Mouse (Mus musculus) cerebellum, adult 2 months (tissue): Measurements from ENCODE around the gene Gm29776. TPM values are rescaled to one million over a fixed set of nuclear protein-coding genes. Genes with fewer than 3 reads are reported as not detected.
A peak's percentile ranks its signal among the peaks of the same experiment; 100 is the strongest.

Experiments used
- DNase-seq, 2 experiments: peaks; one replicate each; pipeline ENCODE4 v3.0.0; 2021
- H3K27ac ChIP-seq: fragments of 200-500 bp; 2 replicates; pipeline ENCODE4 v1.5.1; 2012; ENCODE audit warnings: low read length, control low read depth, inconsistent platforms; ENCODE audit not compliant: insufficient read depth
- H3K27me3 ChIP-seq: fragments of 200-500 bp; 2 replicates; pipeline ENCODE4 v1.6.1; 2012; ENCODE audit warnings: inconsistent platforms, mild to moderate bottlenecking, low read length, moderate library complexity; ENCODE audit not compliant: control insufficient read depth, insufficient read depth
- H3K4me1 ChIP-seq: fragments of 200-500 bp; 2 replicates; pipeline ENCODE4 v1.6.1; 2011; ENCODE audit warnings: low read length; ENCODE audit not compliant: control insufficient read depth, insufficient read depth
- H3K4me3 ChIP-seq: fragments of 200-500 bp; replicated peaks from 2 replicates; pipeline ENCODE3; 2011; ENCODE audit warnings: mild to moderate bottlenecking, low read depth, low read length, control low read depth; ENCODE audit not compliant: insufficient read depth
- CTCF ChIP-seq: fragments of 200-500 bp; IDR thresholded peaks from 2 replicates; pipeline ENCODE4 v1.5.1; 2011; ENCODE audit warnings: low read depth, mild to moderate bottlenecking, control low read depth, low read length, moderate library complexity, borderline replicate concordance; ENCODE audit not compliant: insufficient read depth
- POLR2A ChIP-seq: fragments of 200-500 bp; IDR thresholded peaks from 2 replicates; pipeline ENCODE4 v1.6.1; 2011; ENCODE audit warnings: low read length, control low read depth, borderline replicate concordance; ENCODE audit not compliant: insufficient read depth
- WGBS: fragments of 180-500 bp; shearing (Covaris S2); methylation state at CpG from one replicate; pipeline ENCODE4 v1.1.7; 2018; 5-methylcytosine and 5-hydroxymethylcytosine counted together
- polyA plus RNA-seq: library from polyadenylated mRNA; depleted of rRNA; stranded (reverse); fragments of >200 nt; gene quantifications from 2 replicates; pipeline ENCODE4 v1.2.3, GENCODE M21; 2012; rRNA removed

The Gm29776 gene
- polyA plus RNA-seq, 1 experiment = 0.03 TPM

DNA sequence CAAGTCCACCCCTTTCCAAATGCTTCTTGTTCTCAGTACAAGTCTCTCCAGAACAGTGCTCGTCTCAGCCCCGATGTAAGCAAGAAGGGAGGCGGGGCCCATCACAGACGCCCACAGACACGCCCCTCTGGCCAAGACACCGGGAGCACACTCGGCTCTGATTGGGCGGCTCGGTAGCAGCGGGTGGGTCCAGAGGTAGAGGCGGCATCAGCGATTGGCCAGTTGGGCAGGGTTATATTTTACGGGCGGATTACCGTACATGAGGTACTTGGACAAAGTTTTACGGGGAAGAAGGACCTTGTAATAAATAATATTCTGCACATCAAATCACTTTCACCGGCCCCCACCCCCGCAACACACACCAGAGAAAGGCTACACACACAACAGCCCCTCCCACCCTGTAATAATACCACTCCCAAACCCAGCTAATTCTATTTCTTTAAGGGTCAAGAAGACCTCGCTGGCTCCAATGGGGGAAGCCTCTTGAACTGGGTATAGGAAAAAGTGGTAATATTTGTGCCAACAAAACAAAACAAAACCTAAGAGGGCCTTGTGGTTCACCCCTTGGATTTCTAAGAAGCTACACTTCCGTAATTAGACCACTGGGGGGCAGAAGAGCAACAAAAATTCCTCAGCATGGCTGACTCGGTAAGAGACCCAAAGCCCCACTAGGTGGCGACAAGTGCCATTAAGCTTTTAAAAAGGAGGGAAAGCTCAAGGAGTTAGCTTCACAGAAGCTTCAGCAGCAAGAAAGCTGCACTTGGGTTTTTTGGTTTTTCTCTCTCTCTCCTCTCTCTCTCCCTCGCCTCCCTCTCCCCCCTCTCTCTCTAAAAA, 47.8 kb downstream of the Gm29776 start:
- H3K4me1 ChIP-seq = peaks cover 14% of the 10 kb centered on the region
- WGBS = 56% methylated on average over 23 of the region's 23 CpGs
- no peak overlapping the region for H3K27ac ChIP-seq
- DNase-seq = peak; percentile 82 to 83
- no peaks in the 10 kb centered on the region for H3K27me3 ChIP-seq
- TF ChIP-seq POLR2A (no peak), CTCF (peak; percentile 94)
- H3K4me3 ChIP-seq = no peak overlapping the region

DNA sequence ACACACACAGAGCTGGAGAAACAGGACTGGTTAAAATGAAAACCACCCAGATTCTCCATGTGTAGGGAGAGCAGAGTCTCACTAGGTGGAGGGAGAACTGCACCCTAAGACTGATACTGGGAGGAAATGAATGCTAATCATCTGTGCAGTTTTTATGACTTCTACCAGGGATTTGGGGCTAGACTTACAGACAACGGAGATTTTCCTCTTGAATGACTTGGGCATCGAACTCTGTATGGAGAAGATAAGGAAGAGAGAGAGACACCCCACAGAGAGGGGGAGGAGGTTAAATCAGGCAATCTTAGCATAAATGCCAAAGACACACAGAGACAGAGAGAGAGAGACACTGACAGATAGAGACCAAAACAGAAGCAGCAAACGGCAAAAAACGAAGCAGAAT, 50.7 kb downstream of the Gm29776 start:
- no peak for TF ChIP-seq POLR2A
- no peak for TF ChIP-seq CTCF

DNA sequence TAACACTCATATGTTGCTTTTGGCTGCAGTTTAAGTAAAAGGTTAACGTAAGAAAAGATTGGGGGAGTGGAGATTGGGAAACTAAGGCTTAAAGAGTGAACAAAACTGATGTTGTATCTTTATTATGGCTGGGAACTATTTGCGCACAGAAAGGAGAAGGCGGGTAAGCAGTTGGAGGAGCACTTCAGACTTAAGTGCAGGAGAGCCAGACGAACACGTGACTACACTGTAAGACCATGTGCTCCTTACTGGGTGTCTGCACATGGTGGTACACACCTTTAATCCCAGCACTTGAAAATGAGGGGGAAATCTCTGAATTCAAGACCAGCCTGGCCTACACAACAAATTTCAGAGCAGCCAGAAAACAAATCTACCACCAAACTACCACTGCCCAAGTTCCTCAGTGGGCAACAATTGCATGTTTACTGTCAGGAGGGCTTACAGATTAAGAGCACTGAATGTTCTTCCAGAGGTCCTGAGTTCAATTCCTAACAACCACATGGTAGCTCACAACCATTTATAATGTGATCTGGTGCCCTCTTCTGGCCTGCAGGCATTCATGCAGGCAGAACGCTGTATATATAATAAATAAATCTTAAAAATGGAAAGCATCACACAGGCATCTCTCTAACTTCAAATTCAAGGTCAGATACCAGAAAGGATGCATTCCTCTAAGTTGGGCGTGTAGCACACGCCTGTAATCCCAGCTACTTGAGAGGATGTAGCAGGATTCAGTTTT, 51.6 kb downstream of the Gm29776 start:
- Histone ChIP-seq H3K27ac (no peak overlapping the region), H3K4me3 (no peak overlapping the region), H3K4me1 (peaks cover 11% of the 10 kb centered on the region), H3K27me3 (no peaks in the 10 kb centered on the region)
- 90% methylated on average over 8 of the region's 8 CpGs for whole genome bisulfite sequencing
- TF ChIP-seq CTCF (no peak), POLR2A (no peak)
- DNase-seq = no peak

More for the DNA sequence above, 50.7 kb downstream of the Gm29776 start:
- no peak overlapping the region for H3K4me3 ChIP-seq
- WGBS = 49% methylated on average over 4 of the region's 4 CpGs
- peaks cover 11% of the 10 kb centered on the region for H3K4me1 ChIP-seq
- no peaks in the 10 kb centered on the region for H3K27me3 ChIP-seq
- H3K27ac ChIP-seq = no peak overlapping the region
- DNase-seq = no peak

DNA sequence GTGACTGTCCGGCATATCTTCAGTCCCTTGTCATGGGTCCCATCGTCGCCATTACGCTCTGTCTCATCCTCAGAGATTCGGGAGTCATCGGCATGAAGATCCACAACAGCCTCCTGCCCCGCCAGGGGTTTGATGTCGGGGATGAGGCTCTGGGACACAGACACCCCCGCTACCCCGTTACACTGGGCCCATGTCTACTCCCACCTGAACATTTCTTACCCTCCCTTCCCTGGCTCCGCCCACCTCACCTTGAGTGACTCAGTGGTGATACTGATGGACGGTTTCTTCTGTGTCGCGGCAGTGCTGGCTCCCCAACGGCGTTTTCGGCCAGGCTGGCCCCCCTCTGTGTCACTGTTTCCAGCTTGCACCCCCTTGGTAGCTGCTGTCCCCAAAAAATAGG, 52.2 kb downstream of the Gm29776 start:
- WGBS = 93% methylated on average over 17 of the region's 17 CpGs
- no peak for DNase-seq
- no peaks in the 10 kb centered on the region for H3K27me3 ChIP-seq
- no peak overlapping the region for H3K27ac ChIP-seq
- no peak overlapping the region for H3K4me3 ChIP-seq
- H3K4me1 ChIP-seq = peaks cover 11% of the 10 kb centered on the region
- TF ChIP-seq POLR2A (no peak), CTCF (no peak)

DNA sequence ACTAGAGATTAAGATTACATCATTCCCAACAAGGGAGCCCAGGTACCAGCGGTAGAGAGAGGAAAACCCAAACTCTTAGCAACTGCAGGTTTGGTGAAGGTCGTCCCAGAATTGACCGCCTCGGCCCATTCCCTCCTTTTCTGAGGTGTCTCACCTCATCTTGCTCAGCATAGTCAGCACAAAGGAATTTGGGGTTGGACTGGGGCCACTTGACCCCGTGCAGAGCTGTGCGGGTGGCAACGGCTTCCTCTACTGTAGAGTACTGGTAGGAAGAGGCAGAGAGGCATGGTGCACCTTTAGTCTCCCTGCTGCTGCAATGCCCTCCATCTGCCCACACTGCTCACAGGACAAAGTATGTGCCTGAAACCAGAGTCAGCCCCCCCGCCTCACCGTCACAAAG, 54.3 kb downstream of the Gm29776 start:
- no peak overlapping the region for H3K4me3 ChIP-seq
- no peak overlapping the region for H3K27ac ChIP-seq
- DNase-seq = no peak
- no peaks in the 10 kb centered on the region for H3K27me3 ChIP-seq
- H3K4me1 ChIP-seq = 0 out of 2 replicates have a peak, but pooled peaks cover 3% of the 10 kb centered on the region
- no peak for TF ChIP-seq POLR2A
- TF ChIP-seq CTCF = no peak
- WGBS = 91% methylated on average over 9 of the region's 9 CpGs

DNA sequence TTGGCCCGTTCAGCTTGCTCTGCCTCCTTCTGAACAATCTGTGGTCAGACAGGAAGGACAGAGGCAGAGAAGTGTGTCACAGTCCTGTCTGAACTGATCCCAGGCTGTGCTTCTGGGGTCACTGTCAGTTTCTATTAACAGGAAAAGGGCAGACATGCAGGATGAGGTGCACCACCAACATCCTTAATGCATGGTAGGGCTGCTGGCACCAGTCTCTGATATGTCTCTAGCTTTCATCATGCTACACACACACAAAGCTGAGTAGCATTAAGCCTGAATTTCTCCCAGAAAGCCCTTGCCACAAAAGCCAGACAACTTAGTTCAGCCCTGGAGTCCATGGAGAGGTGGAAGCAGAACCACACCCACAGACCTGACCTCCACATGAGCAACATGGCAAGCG, 55.6 kb downstream of the Gm29776 start:
- H3K4me3 ChIP-seq = no peak overlapping the region
- no peak overlapping the region for H3K27ac ChIP-seq
- H3K4me1 ChIP-seq = no peaks in the 10 kb centered on the region
- WGBS = 77% methylated on average over 2 of the region's 2 CpGs
- H3K27me3 ChIP-seq = no peaks in the 10 kb centered on the region
- DNase-seq = no peak
- TF ChIP-seq POLR2A (no peak), CTCF (no peak)

Other genes with a start within 250 kb of the Gm29776 start
- gene Lrp10, start 234.7 kb downstream of the Gm29776 start, polyA plus RNA-seq = 48.1 and 48.6 TPM in 2 replicates
- 13.0 and 14.4 TPM in 2 replicates for gene Rem2, start 222.7 kb downstream of the Gm29776 start, polyA plus RNA-seq
- gene Prmt5, start 181.3 kb downstream of the Gm29776 start, polyA plus RNA-seq = 60.3 and 64.3 TPM in 2 replicates
- gene Haus4, start 144.2 kb downstream of the Gm29776 start, polyA plus RNA-seq = 9.5 and 9.9 TPM in 2 replicates
- gene Ajuba, start 121.3 kb downstream of the Gm29776 start, polyA plus RNA-seq = 1.9 TPM in 2 replicates
- gene 4931414P19Rik, start 92.8 kb downstream of the Gm29776 start, polyA plus RNA-seq = 3.2 and 4.0 TPM in 2 replicates
- gene Psmb5, start 80.8 kb downstream of the Gm29776 start, polyA plus RNA-seq = 221 and 225 TPM in 2 replicates
- gene Psmb11, start 77.4 kb downstream of the Gm29776 start, polyA plus RNA-seq = 0.10 TPM in 1 of 2 replicates, not detected in the other
- not detected in 2 replicates for gene Gm17606, start 57.9 kb downstream of the Gm29776 start, polyA plus RNA-seq
- 7.6 and 10.3 TPM in 2 replicates for gene Cdh24, start 57.5 kb downstream of the Gm29776 start, polyA plus RNA-seq
- 45.2 and 51.0 TPM in 2 replicates for gene 1700123O20Rik, start 12.6 kb downstream of the Gm29776 start, polyA plus RNA-seq
- 199 and 207 TPM in 2 replicates for gene Acin1, start 11.9 kb downstream of the Gm29776 start, polyA plus RNA-seq
- gene Cebpe, start 13.3 kb upstream of the Gm29776 start, polyA plus RNA-seq = 0.08 TPM in 2 replicates
- gene Slc7a8, start 83.1 kb upstream of the Gm29776 start, polyA plus RNA-seq = 37.1 and 41.6 TPM in 2 replicates
- gene Rnf212b, start 115.3 kb upstream of the Gm29776 start, polyA plus RNA-seq = not detected in 2 replicates
- gene Homez, start 172.1 kb upstream of the Gm29776 start, polyA plus RNA-seq = 12.0 and 12.4 TPM in 2 replicates
- gene Ppp1r3e, start 178.7 kb upstream of the Gm29776 start, polyA plus RNA-seq = 21.6 and 22.1 TPM in 2 replicates
- 113 TPM in 2 replicates for gene Bcl2l2, start 184.5 kb upstream of the Gm29776 start, polyA plus RNA-seq
- gene Gm20521, start 184.6 kb upstream of the Gm29776 start, polyA plus RNA-seq = 0.34 TPM in 1 of 2 replicates, not detected in the other
- 413 and 433 TPM in 2 replicates for gene Pabpn1, start 193.7 kb upstream of the Gm29776 start, polyA plus RNA-seq
- gene Slc22a17, start 214.3 kb upstream of the Gm29776 start, polyA plus RNA-seq = 687 and 690 TPM in 2 replicates
- gene Efs, start 227.3 kb upstream of the Gm29776 start, polyA plus RNA-seq = 9.9 and 11.2 TPM in 2 replicates
- 0.26 and 0.43 TPM in 2 replicates for gene Il25, start 233.9 kb upstream of the Gm29776 start, polyA plus RNA-seq
- gene Cmtm5, start 237.4 kb upstream of the Gm29776 start, polyA plus RNA-seq = 215 and 237 TPM in 2 replicates